Mouse (Mus musculus): Measurements from ENCODE around the gene Mterf1a.
"Not testable (repeated sequence)": the region's sequence is repeated elsewhere in the genome, so short reads cannot be mapped to it uniquely, and the experiment has no call there.

The Mterf1a gene

GRCm38 (mm10) chr5:3893459-3894293 lies at the start of gene Mterf1a:
TSS of gene Mterf1a (minus strand) at chr5:3893933.
- DNase-seq (ENCODE audit: low read depth, low spot score) = peak; percentile 29

GRCm38 (mm10) chr5:3943169-3943568 lies 49.4 kb upstream of the Mterf1a start:
- peak; percentile 90 for DNase-seq (ENCODE audit: low read depth, low spot score)

- no peak for DNase-seq (ENCODE audit: low read depth, low spot score)
Observed at GRCm38 (mm10) chr5:3941240-3941639, 47.5 kb upstream of the Mterf1a start.

- no peak for DNase-seq (ENCODE audit: low read depth, low spot score)
Observed at GRCm38 (mm10) chr5:3939335-3939734, 45.6 kb upstream of the Mterf1a start.

GRCm38 (mm10) chr5:3938905-3939304 lies 45.2 kb upstream of the Mterf1a start:
- DNase-seq (ENCODE audit: low read depth, low spot score) = no peak

- DNase-seq (ENCODE audit: low read depth, low spot score) = no peak
Observed at GRCm38 (mm10) chr5:3935778-3936554, 42.2 kb upstream of the Mterf1a start.

GRCm38 (mm10) chr5:3935266-3935665 lies 41.5 kb upstream of the Mterf1a start:
- DNase-seq (ENCODE audit: low read depth, low spot score) = no peak

GRCm38 (mm10) chr5:3933551-3933950 lies 39.8 kb upstream of the Mterf1a start:
- no peak for DNase-seq (ENCODE audit: low read depth, low spot score)

GRCm38 (mm10) chr5:3931636-3932035 lies 37.9 kb upstream of the Mterf1a start:
- DNase-seq (ENCODE audit: low read depth, low spot score) = no peak

GRCm38 (mm10) chr5:3930760-3931159 lies 37.0 kb upstream of the Mterf1a start:
- no peak for DNase-seq (ENCODE audit: low read depth, low spot score)

- DNase-seq (ENCODE audit: low read depth, low spot score) = peak; percentile 67
Observed at GRCm38 (mm10) chr5:3928690-3929046, 34.9 kb upstream of the Mterf1a start.

GRCm38 (mm10) chr5:3927801-3928689 lies 34.3 kb upstream of the Mterf1a start, which contains the start of gene Akap9:
TSS of gene Akap9 (plus strand) at chr5:3928054.
- DNase-seq (ENCODE audit: low read depth, low spot score) = peak; percentile 74

- DNase-seq (ENCODE audit: low read depth, low spot score) = peak; percentile 19
Observed at GRCm38 (mm10) chr5:3926666-3927065, 32.9 kb upstream of the Mterf1a start.

- no peak for DNase-seq (ENCODE audit: low read depth, low spot score)
Observed at GRCm38 (mm10) chr5:3922350-3922749, 28.6 kb upstream of the Mterf1a start.

- DNase-seq (ENCODE audit: low read depth, low spot score) = no peak
Observed at GRCm38 (mm10) chr5:3905471-3905870, 11.7 kb upstream of the Mterf1a start.

GRCm38 (mm10) chr5:3894294-3894619 lies 524 bp upstream of the Mterf1a start:
- DNase-seq (ENCODE audit: low read depth, low spot score) = not testable (repeated sequence)

- DNase-seq (ENCODE audit: low read depth, low spot score) = no peak
Observed at GRCm38 (mm10) chr5:3889201-3889600, 4.5 kb downstream of the Mterf1a start.

- not testable (repeated sequence) for DNase-seq (ENCODE audit: low read depth, low spot score)
Observed at GRCm38 (mm10) chr5:3886862-3887261, 6.9 kb downstream of the Mterf1a start.

- DNase-seq (ENCODE audit: low read depth, low spot score) = no peak
Observed at GRCm38 (mm10) chr5:3873485-3873884, 20.2 kb downstream of the Mterf1a start.

- peak; percentile 96 for DNase-seq (ENCODE audit: low read depth, low spot score)
Observed at GRCm38 (mm10) chr5:3872348-3872747, 21.4 kb downstream of the Mterf1a start.

- DNase-seq (ENCODE audit: low read depth, low spot score) = no peak
Observed at GRCm38 (mm10) chr5:3870161-3870560, 23.6 kb downstream of the Mterf1a start.

GRCm38 (mm10) chr5:3845026-3845425 lies 48.7 kb downstream of the Mterf1a start, which contains the start of gene Lrrd1:
TSS of gene Lrrd1 (plus strand) at chr5:3845173.
- DNase-seq (ENCODE audit: low read depth, low spot score) = peak; percentile 65
